Mouse (Mus musculus) ES-Bruce4 (cell line): ENCODE data around the gene Fam214a. TPM values are rescaled to one million over a fixed set of nuclear protein-coding genes. Genes with fewer than 3 reads are reported as not detected.
"Not testable (repeated sequence)": the region's sequence is repeated elsewhere in the genome, so short reads cannot be mapped to it uniquely, and the experiment has no call there.

Source experiments
- H3K27ac ChIP-seq: 2 replicates; pipeline ENCODE4 v1.5.1; 2012; ENCODE audit warnings: low read length, inconsistent platforms; ENCODE audit not compliant: insufficient read depth
- H3K27me3 ChIP-seq: 2 replicates; pipeline ENCODE4 v1.6.1; 2012; ENCODE audit warnings: mild to moderate bottlenecking, low read length, inconsistent platforms; ENCODE audit not compliant: control insufficient read depth, poor library complexity, insufficient read depth, severe bottlenecking
- H3K36me3 ChIP-seq: 2 replicates; pipeline ENCODE4 v1.6.1; 2012; ENCODE audit warnings: inconsistent platforms, mild to moderate bottlenecking, low read length, moderate library complexity; ENCODE audit not compliant: control insufficient read depth, poor library complexity, insufficient read depth, severe bottlenecking
- H3K4me1 ChIP-seq: one replicate; pipeline ENCODE4 v1.8.1; 2011; ENCODE audit warnings: low read length; ENCODE audit not compliant: control insufficient read depth, insufficient read depth
- H3K4me3 ChIP-seq: 2 replicates; pipeline ENCODE4 v1.5.1; 2011; ENCODE audit warnings: low read depth, mild to moderate bottlenecking, low read length
- H3K9ac ChIP-seq: 2 replicates; pipeline ENCODE4 v1.6.1; 2012; ENCODE audit warnings: low read depth, mild to moderate bottlenecking, inconsistent platforms; ENCODE audit not compliant: poor library complexity, severe bottlenecking
- H3K9me3 ChIP-seq: replicated peaks from 2 replicates; pipeline ENCODE4 v1.6.1; 2012; ENCODE audit warnings: mild to moderate bottlenecking, low read length, inconsistent platforms; ENCODE audit not compliant: control insufficient read depth, poor library complexity, insufficient read depth, severe bottlenecking
- CTCF ChIP-seq: IDR thresholded peaks from one replicate; pipeline ENCODE4 v1.8.1; 2011; ENCODE audit warnings: low read depth, low read length
- EP300 ChIP-seq: IDR thresholded peaks from 2 replicates; pipeline ENCODE4 v1.6.1; 2011; ENCODE audit warnings: low read depth, low read length; ENCODE audit not compliant: insufficient read depth
- POLR2A ChIP-seq: IDR thresholded peaks from one replicate; pipeline ENCODE4 v1.8.1; 2011; ENCODE audit warnings: low read length; ENCODE audit not compliant: insufficient read depth
- polyA plus RNA-seq: library from polyadenylated mRNA; stranded (reverse); fragments of >200 nt; gene quantifications from 2 replicates; pipeline ENCODE4 v1.2.4, GENCODE M21; 2011; ENCODE audit warnings: low read depth; ENCODE audit not compliant: missing spikeins, insufficient read depth, insufficient read length

Fam214a gene
- polyA plus RNA-seq, 1 experiment = 9.8 TPM

DNA sequence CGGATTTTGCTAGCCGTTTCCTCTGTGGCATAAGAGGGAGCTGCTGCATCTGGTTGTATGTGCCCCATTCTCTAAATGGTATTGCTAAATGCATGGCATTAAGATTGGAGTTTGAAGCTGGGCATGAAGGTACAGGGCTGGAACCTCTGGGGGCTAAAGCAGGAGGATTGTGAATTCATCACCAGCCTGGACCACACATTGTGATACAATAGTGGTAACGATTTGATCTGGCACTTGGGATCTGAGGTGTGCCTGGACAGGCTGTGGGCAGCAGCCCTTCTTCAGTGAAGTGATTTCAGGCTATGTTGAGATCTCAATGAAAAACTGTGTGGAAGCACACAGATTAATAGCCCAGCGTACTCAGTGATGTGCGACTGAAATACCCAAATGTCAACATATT is 26.7 kb downstream of the Fam214a start:
- Histone ChIP-seq H3K36me3 (no peaks in the 10 kb centered on the region), H3K27me3 (no peaks in the 10 kb centered on the region), H3K4me3 (no peak overlapping the region), H3K27ac (no peak overlapping the region), H3K4me1 (no peaks in the 10 kb centered on the region), H3K9ac (no peak overlapping the region), H3K9me3 (no peaks in the 10 kb centered on the region)
- TF ChIP-seq EP300 = no peak
- TF ChIP-seq POLR2A = no peak
- TF ChIP-seq CTCF = no peak

DNA sequence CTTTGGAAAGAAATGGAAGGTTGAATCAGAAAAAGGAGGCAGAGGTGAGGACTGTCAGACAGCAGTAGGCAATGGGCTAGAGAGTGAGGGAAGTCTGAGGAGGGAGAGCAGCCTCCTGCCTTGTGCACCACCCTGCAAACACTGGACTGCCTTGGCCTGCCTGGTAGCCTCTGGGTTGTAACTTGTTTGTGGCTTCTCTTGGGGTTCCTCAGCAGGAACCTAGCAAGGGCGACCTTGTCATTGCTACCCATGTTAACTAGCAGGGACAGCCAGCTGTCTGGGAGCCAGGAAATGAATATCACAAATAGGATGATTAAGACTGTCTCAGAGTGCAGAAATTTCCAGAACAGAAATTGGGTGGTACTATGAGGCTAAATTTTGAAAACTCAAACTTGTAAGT is 27.2 kb downstream of the Fam214a start:
- Histone ChIP-seq H3K9me3 (no peaks in the 10 kb centered on the region), H3K4me3 (no peak overlapping the region), H3K9ac (no peak overlapping the region), H3K27me3 (no peaks in the 10 kb centered on the region), H3K27ac (no peak overlapping the region), H3K36me3 (no peaks in the 10 kb centered on the region), H3K4me1 (no peaks in the 10 kb centered on the region)
- TF ChIP-seq EP300 = no peak
- no peak for TF ChIP-seq CTCF
- TF ChIP-seq POLR2A = no peak

DNA sequence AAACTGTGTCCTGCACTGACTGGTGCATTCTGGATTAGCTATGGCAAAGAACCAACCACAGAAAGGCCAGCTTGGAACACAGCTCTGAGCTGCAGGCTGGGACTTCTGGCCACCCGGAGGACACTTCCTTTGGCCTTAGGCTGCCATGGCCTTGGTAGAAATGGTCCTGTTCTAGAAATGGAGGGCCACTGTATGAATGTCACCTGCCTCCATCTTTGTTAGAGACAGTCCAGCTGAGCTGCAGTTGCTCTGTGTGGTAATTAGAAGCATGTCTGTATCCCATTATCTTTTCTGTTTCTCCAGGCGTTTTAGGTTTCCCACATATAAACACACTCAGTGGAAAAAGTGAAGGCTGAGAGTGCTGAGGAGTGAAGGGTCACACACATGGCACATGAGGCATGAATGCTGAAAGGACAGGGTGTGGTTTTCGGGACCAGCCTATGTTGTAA is 29.0 kb downstream of the Fam214a start:
- H3K4me3 ChIP-seq = no peak overlapping the region
- no peaks in the 10 kb centered on the region for H3K36me3 ChIP-seq
- no peaks in the 10 kb centered on the region for H3K9me3 ChIP-seq
- H3K9ac ChIP-seq = no peak overlapping the region
- H3K27me3 ChIP-seq = no peaks in the 10 kb centered on the region
- TF ChIP-seq POLR2A = no peak
- no peak overlapping the region for H3K27ac ChIP-seq
- H3K4me1 ChIP-seq = no peaks in the 10 kb centered on the region

- Histone ChIP-seq H3K27me3 (no peaks in the 10 kb centered on the region), H3K27ac (no peak overlapping the region)
- TF ChIP-seq EP300 (no peak), POLR2A (no peak)
Observed at GRCm38 (mm10) chr9:74982193-74982592, 29.5 kb downstream of the Fam214a start.

DNA sequence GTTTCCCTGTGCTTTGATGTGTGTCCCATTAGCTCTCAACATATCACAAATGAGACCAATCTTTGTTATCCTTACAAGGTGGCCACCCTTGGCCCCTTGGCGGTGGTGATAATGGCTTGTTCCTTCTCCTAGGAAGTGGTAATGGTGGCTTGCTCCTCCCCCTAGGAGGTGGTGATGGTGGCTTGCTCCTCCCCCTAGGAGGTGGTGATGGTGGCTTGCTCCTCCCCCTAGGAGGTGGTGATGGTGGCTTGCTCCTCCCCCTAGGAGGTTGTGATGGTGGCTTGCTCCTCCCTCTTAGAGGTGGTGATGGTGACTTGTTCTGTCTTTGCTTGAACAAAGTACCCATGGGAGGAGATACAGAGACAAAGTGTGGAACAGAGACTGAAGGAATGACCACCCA is 30.0 kb downstream of the Fam214a start:
- H3K4me3 ChIP-seq, H3K27me3 ChIP-seq, H3K9ac ChIP-seq, H3K36me3 ChIP-seq, H3K27ac ChIP-seq, H3K4me1 ChIP-seq, H3K9me3 ChIP-seq: not testable (repeated sequence)

More at GRCm38 (mm10) chr9:74982193-74982592, 29.5 kb downstream of the Fam214a start:
- Histone ChIP-seq H3K36me3 (no peaks in the 10 kb centered on the region), H3K9ac (no peak overlapping the region), H3K9me3 (no peaks in the 10 kb centered on the region), H3K4me3 (no peak overlapping the region), H3K4me1 (no peaks in the 10 kb centered on the region)

- no peak for TF ChIP-seq CTCF
- TF ChIP-seq EP300 = no peak
- TF ChIP-seq POLR2A = no peak
- Histone ChIP-seq H3K4me1 (no peaks in the 10 kb centered on the region), H3K9me3 (no peaks in the 10 kb centered on the region), H3K4me3 (no peak overlapping the region), H3K27me3 (no peaks in the 10 kb centered on the region), H3K27ac (no peak overlapping the region), H3K9ac (no peak overlapping the region), H3K36me3 (no peaks in the 10 kb centered on the region)
Observed at GRCm38 (mm10) chr9:74985173-74985715, 32.6 kb downstream of the Fam214a start.

DNA sequence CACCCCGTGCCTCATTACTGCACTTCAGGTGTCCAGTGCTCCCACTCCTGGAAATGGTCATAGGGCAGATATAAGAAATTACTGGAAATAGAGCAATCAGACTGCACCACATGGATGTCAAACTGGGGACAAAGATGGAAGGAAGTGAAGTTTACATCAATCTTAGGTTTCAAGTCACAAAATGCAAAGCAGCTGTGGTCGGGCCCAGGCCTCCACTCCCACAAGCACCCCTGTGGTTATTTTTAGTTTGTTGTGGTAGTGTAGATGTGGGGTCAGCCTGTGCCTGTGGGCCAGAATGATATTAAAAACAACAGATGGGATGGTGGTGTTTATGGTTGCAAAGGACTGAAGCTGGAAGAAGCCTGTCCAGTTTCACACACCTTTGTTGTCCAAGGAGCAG is 33.1 kb downstream of the Fam214a start:
- Histone ChIP-seq H3K4me3 (no peak overlapping the region), H3K36me3 (no peaks in the 10 kb centered on the region), H3K27ac (no peak overlapping the region), H3K4me1 (no peaks in the 10 kb centered on the region), H3K9ac (no peak overlapping the region), H3K9me3 (no peaks in the 10 kb centered on the region), H3K27me3 (no peaks in the 10 kb centered on the region)
- TF ChIP-seq POLR2A (no peak), CTCF (no peak), EP300 (no peak)
